Mouse (Mus musculus): ENCODE results near the gene Ggt6. TPM values are rescaled to one million over a fixed set of nuclear protein-coding genes. Genes with fewer than 3 reads are reported as not detected.

Gene Ggt6
- polyA plus RNA-seq, 1 experiment: 0.27 TPM

- Histone ChIP-seq H3K4me1 (ENCODE audit: control insufficient read depth, insufficient read depth, low read length) (peaks cover 12% of the 10 kb centered on the region), H3K27ac (ENCODE audit: insufficient read depth, low read length) (0 out of 2 replicates have a peak overlapping the region, but pooled peaks have one; percentile 13), H3K4me3 (ENCODE audit: insufficient read depth, low read length) (no peak overlapping the region)
- TF ChIP-seq CTCF (IDR thresholded peaks at IDR 0.05; ENCODE audit: extremely low read depth, insufficient read depth, low read length): no peak
- TF ChIP-seq POLR2A (IDR thresholded peaks at IDR 0.05; ENCODE audit: extremely low read depth, insufficient read depth, low read length): no peak
Observed at GRCm38 (mm10) chr11:72469217-72469616, 33.9 kb downstream of the Ggt6 start.

- no peak for TF ChIP-seq CTCF (IDR thresholded peaks at IDR 0.05; ENCODE audit: extremely low read depth, insufficient read depth, low read length)
- TF ChIP-seq POLR2A (IDR thresholded peaks at IDR 0.05; ENCODE audit: extremely low read depth, insufficient read depth, low read length): no peak
- Histone ChIP-seq H3K27ac (ENCODE audit: insufficient read depth, low read length) (peak overlapping the region; percentile 22; the same call in 1 of the 2 replicates), H3K4me3 (ENCODE audit: insufficient read depth, low read length) (no peak overlapping the region), H3K4me1 (ENCODE audit: control insufficient read depth, insufficient read depth, low read length) (peaks cover 12% of the 10 kb centered on the region)
Observed at GRCm38 (mm10) chr11:72470004-72470403, 34.7 kb downstream of the Ggt6 start.

- no peak overlapping the region for H3K4me3 ChIP-seq (ENCODE audit: insufficient read depth, low read length)
- no peak overlapping the region for H3K27ac ChIP-seq (ENCODE audit: insufficient read depth, low read length)
- TF ChIP-seq CTCF (IDR thresholded peaks at IDR 0.05; ENCODE audit: extremely low read depth, insufficient read depth, low read length): no peak
- TF ChIP-seq POLR2A (IDR thresholded peaks at IDR 0.05; ENCODE audit: extremely low read depth, insufficient read depth, low read length): no peak
- peaks cover 12% of the 10 kb centered on the region for H3K4me1 ChIP-seq (ENCODE audit: control insufficient read depth, insufficient read depth, low read length)
Observed at GRCm38 (mm10) chr11:72471381-72471780, 36.1 kb downstream of the Ggt6 start.

GRCm38 (mm10) chr11:72473540-72473939 is 38.2 kb downstream of the Ggt6 start:
- H3K27ac ChIP-seq (ENCODE audit: insufficient read depth, low read length): no peak overlapping the region
- H3K4me3 ChIP-seq (ENCODE audit: insufficient read depth, low read length): no peak overlapping the region
- H3K4me1 ChIP-seq (ENCODE audit: control insufficient read depth, insufficient read depth, low read length): peaks cover 6% of the 10 kb centered on the region
- no peak for TF ChIP-seq POLR2A (IDR thresholded peaks at IDR 0.05; ENCODE audit: extremely low read depth, insufficient read depth, low read length)
- no peak for TF ChIP-seq CTCF (IDR thresholded peaks at IDR 0.05; ENCODE audit: extremely low read depth, insufficient read depth, low read length)

- Histone ChIP-seq H3K4me3 (ENCODE audit: insufficient read depth, low read length) (no peak overlapping the region), H3K27ac (ENCODE audit: insufficient read depth, low read length) (no peak overlapping the region), H3K4me1 (ENCODE audit: control insufficient read depth, insufficient read depth, low read length) (peaks cover 4% of the 10 kb centered on the region)
- TF ChIP-seq CTCF (IDR thresholded peaks at IDR 0.05; ENCODE audit: extremely low read depth, insufficient read depth, low read length): no peak
- no peak for TF ChIP-seq POLR2A (IDR thresholded peaks at IDR 0.05; ENCODE audit: extremely low read depth, insufficient read depth, low read length)
Observed at GRCm38 (mm10) chr11:72474926-72475325, 39.6 kb downstream of the Ggt6 start.

GRCm38 (mm10) chr11:72475408-72475807 is 40.1 kb downstream of the Ggt6 start:
- Histone ChIP-seq H3K27ac (ENCODE audit: insufficient read depth, low read length) (no peak overlapping the region), H3K4me3 (ENCODE audit: insufficient read depth, low read length) (no peak overlapping the region), H3K4me1 (ENCODE audit: control insufficient read depth, insufficient read depth, low read length) (peaks cover 1% of the 10 kb centered on the region; the same call in 1 of the 2 replicates)
- TF ChIP-seq CTCF (IDR thresholded peaks at IDR 0.05; ENCODE audit: extremely low read depth, insufficient read depth, low read length) (no peak), POLR2A (IDR thresholded peaks at IDR 0.05; ENCODE audit: extremely low read depth, insufficient read depth, low read length) (no peak)

- no peak overlapping the region for H3K27ac ChIP-seq (ENCODE audit: insufficient read depth, low read length)
- H3K4me3 ChIP-seq (ENCODE audit: insufficient read depth, low read length): no peak overlapping the region
Observed at GRCm38 (mm10) chr11:72476074-72476625, 40.8 kb downstream of the Ggt6 start.

GRCm38 (mm10) chr11:72477182-72477581 is 41.9 kb downstream of the Ggt6 start:
- H3K4me3 ChIP-seq (ENCODE audit: insufficient read depth, low read length): no peak overlapping the region
- H3K27ac ChIP-seq (ENCODE audit: insufficient read depth, low read length): no peak overlapping the region
- no peaks in the 10 kb centered on the region for H3K4me1 ChIP-seq (ENCODE audit: control insufficient read depth, insufficient read depth, low read length)
- TF ChIP-seq CTCF (IDR thresholded peaks at IDR 0.05; ENCODE audit: extremely low read depth, insufficient read depth, low read length) (no peak), POLR2A (IDR thresholded peaks at IDR 0.05; ENCODE audit: extremely low read depth, insufficient read depth, low read length) (no peak)

More at GRCm38 (mm10) chr11:72476074-72476625, 40.8 kb downstream of the Ggt6 start:
- no peak for TF ChIP-seq POLR2A (IDR thresholded peaks at IDR 0.05; ENCODE audit: extremely low read depth, insufficient read depth, low read length)
- no peak for TF ChIP-seq CTCF (IDR thresholded peaks at IDR 0.05; ENCODE audit: extremely low read depth, insufficient read depth, low read length)
- H3K4me1 ChIP-seq (ENCODE audit: control insufficient read depth, insufficient read depth, low read length): no peaks in the 10 kb centered on the region

GRCm38 (mm10) chr11:72477653-72478052 is 42.3 kb downstream of the Ggt6 start:
- no peak for TF ChIP-seq POLR2A (IDR thresholded peaks at IDR 0.05; ENCODE audit: extremely low read depth, insufficient read depth, low read length)
- no peak for TF ChIP-seq CTCF (IDR thresholded peaks at IDR 0.05; ENCODE audit: extremely low read depth, insufficient read depth, low read length)
- Histone ChIP-seq H3K4me3 (ENCODE audit: insufficient read depth, low read length) (no peak overlapping the region), H3K27ac (ENCODE audit: insufficient read depth, low read length) (no peak overlapping the region), H3K4me1 (ENCODE audit: control insufficient read depth, insufficient read depth, low read length) (no peaks in the 10 kb centered on the region)

- H3K27ac ChIP-seq (ENCODE audit: insufficient read depth, low read length): no peak overlapping the region
Observed at GRCm38 (mm10) chr11:72478228-72478627, 42.9 kb downstream of the Ggt6 start.

More at GRCm38 (mm10) chr11:72478228-72478627, 42.9 kb downstream of the Ggt6 start:
- H3K4me3 ChIP-seq (ENCODE audit: insufficient read depth, low read length): no peak overlapping the region
- H3K4me1 ChIP-seq (ENCODE audit: control insufficient read depth, insufficient read depth, low read length): no peaks in the 10 kb centered on the region
- no peak for TF ChIP-seq CTCF (IDR thresholded peaks at IDR 0.05; ENCODE audit: extremely low read depth, insufficient read depth, low read length)
- no peak for TF ChIP-seq POLR2A (IDR thresholded peaks at IDR 0.05; ENCODE audit: extremely low read depth, insufficient read depth, low read length)
